Mouse (Mus musculus): ENCODE results near the gene Smyd4. TPM values are rescaled to one million over a fixed set of nuclear protein-coding genes. Genes with fewer than 3 reads are reported as not detected.

Gene Smyd4
- polyA plus RNA-seq, 1 experiment from 2014 or later = 16.9 TPM

GRCm38 (mm10) chr11:75403301-75404052 lies 55.2 kb downstream of the Smyd4 start:
- Histone ChIP-seq H3K4me3 (no peak overlapping the region), H3K4me2 (replicated peaks) (no peak overlapping the region), H3K9me3 (no peaks in the 10 kb centered on the region), H3K27ac (no peak overlapping the region), H3K9ac (no peak overlapping the region), H3K27me3 (no peaks in the 10 kb centered on the region), H3K4me1 (no peaks in the 10 kb centered on the region), H3K36me3 (peaks cover 22% of the 10 kb centered on the region)
- ATAC-seq (ENCODE audit: low FRiP score, low read depth) = no peak
- WGBS = 70% methylated on average over 6 of the region's 6 CpGs

- H3K27me3 ChIP-seq = no peaks in the 10 kb centered on the region
- no peak overlapping the region for H3K27ac ChIP-seq
- no peaks in the 10 kb centered on the region for H3K4me1 ChIP-seq
- no peak for ATAC-seq (ENCODE audit: low FRiP score, low read depth)
- no peaks in the 10 kb centered on the region for H3K9me3 ChIP-seq
- no peak overlapping the region for H3K4me3 ChIP-seq
- 85% methylated on average over 6 of the region's 6 CpGs for WGBS
- no peak overlapping the region for H3K9ac ChIP-seq
- H3K36me3 ChIP-seq = peaks cover 25% of the 10 kb centered on the region
- no peak overlapping the region for H3K4me2 ChIP-seq (replicated peaks)
Measured at GRCm38 (mm10) chr11:75404801-75405200, 56.6 kb downstream of the Smyd4 start.

- Histone ChIP-seq H3K36me3 (peaks cover 29% of the 10 kb centered on the region), H3K4me1 (no peaks in the 10 kb centered on the region), H3K27ac (no peak overlapping the region), H3K4me3 (no peak overlapping the region), H3K9me3 (no peaks in the 10 kb centered on the region), H3K4me2 (replicated peaks) (no peak overlapping the region), H3K27me3 (no peaks in the 10 kb centered on the region), H3K9ac (no peak overlapping the region)
- WGBS = 57% methylated on average over 4 of the region's 4 CpGs
- no peak for ATAC-seq (ENCODE audit: low FRiP score, low read depth)
Measured at GRCm38 (mm10) chr11:75406104-75406503, 57.9 kb downstream of the Smyd4 start.

DNA sequence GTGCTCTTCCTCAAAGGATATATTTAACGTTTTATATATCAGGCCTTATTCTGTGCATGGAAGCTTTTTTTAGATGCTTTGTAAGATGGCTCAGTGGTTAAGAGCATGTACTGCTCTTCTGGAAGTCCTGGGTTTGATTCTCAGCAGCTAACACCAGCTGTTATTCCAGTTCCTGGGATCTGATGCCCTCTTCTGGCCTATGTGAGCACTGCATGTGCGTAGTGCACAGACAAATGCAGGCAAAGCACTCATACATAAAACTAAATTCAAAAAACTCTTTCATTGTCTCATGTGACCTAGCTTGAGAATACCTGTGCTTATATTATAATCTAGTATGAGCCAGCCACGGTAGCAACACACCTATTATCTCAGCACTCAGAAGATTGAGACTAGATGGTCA lies 58.6 kb downstream of the Smyd4 start:
- ATAC-seq (ENCODE audit: low FRiP score, low read depth) = no peak
- no peak overlapping the region for H3K4me3 ChIP-seq
- no peaks in the 10 kb centered on the region for H3K9me3 ChIP-seq
- no peak overlapping the region for H3K27ac ChIP-seq
- H3K9ac ChIP-seq = no peak overlapping the region
- 43% methylated on average over 3 of the region's 3 CpGs for WGBS
- H3K4me1 ChIP-seq = no peaks in the 10 kb centered on the region
- H3K4me2 ChIP-seq (replicated peaks) = no peak overlapping the region
- peaks cover 33% of the 10 kb centered on the region for H3K36me3 ChIP-seq
- H3K27me3 ChIP-seq = no peaks in the 10 kb centered on the region

DNA sequence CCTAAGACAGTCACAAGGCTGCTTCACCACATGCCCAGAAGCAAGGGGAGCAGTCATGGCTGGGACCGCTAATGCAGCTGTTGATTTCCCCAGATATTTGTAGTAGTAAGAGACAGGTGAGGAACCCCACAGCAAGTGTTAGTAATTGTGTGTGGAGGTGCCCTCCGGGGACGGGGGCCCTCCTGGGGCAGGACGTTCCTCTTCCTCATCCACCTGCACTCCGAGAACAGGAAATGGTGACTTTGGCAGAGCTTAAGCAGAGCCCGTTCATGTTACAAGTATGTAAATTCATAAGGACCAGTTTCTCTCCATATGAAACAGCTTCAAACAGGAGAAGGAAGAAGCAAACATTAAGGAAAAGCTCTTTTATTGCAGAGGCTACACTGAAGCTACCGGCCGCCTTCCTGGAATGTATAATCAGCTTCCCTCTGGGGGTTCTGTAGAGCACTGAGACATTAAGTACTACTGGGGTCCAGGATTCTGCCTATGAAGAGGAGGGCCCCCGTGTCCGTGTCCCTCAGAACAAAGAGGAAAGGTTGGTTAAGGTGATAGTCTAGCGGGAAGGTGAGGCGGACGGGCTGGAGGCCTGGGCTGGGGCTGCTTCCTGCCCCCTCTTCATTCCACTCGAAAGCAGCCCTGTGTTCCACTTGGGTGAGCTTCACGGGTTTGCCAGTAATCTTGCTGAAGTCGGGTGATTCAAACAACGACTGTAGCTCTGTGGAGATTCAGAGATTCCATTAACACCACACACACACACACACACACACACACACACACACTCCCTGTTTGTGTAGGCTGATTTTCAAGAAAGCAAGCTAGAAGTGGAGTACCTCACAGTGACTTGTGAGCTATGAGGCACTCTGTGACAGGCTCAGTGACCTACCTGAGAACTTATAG lies 61.7 kb downstream of the Smyd4 start:
- no peak overlapping the region for H3K4me2 ChIP-seq (replicated peaks)
- H3K9ac ChIP-seq = no peak overlapping the region
- peaks cover 54% of the 10 kb centered on the region for H3K36me3 ChIP-seq
- 77% methylated on average over 17 of the region's 17 CpGs for WGBS
- no peaks in the 10 kb centered on the region for H3K4me1 ChIP-seq
- no peak overlapping the region for H3K4me3 ChIP-seq
- no peak for ATAC-seq (ENCODE audit: low FRiP score, low read depth)
- no peaks in the 10 kb centered on the region for H3K27me3 ChIP-seq
- no peaks in the 10 kb centered on the region for H3K9me3 ChIP-seq
- H3K27ac ChIP-seq = no peak overlapping the region

GRCm38 (mm10) chr11:75410591-75410990 lies 62.4 kb downstream of the Smyd4 start:
- H3K36me3 ChIP-seq = peaks cover 61% of the 10 kb centered on the region
- no peak for ATAC-seq (ENCODE audit: low FRiP score, low read depth)
- H3K4me2 ChIP-seq (replicated peaks) = no peak overlapping the region
- H3K9me3 ChIP-seq = no peaks in the 10 kb centered on the region
- WGBS = 90% methylated on average over 7 of the region's 7 CpGs
- H3K27me3 ChIP-seq = no peaks in the 10 kb centered on the region
- H3K4me1 ChIP-seq = no peaks in the 10 kb centered on the region; the same call in 1 of the 2 replicates
- H3K27ac ChIP-seq = no peak overlapping the region
- no peak overlapping the region for H3K9ac ChIP-seq
- H3K4me3 ChIP-seq = no peak overlapping the region

DNA sequence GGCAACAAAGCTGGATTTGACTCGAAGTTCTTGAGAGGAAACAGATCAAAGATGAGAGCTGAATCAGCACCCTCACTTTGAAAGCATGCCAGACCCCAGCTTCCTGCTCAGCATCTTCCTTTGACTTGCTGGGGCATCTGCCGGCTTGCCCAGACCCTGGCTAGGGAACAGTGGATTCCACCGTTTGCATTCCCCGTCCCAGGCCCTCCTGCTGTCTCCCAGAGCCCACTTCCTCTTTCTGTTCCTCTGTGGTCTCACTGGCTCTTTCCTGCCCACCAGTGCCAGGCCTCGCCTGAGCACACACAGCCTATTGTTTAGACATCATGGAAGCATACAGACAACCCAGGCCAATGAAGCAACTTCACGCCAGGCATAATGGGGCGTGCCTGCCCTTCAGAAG lies 66.9 kb downstream of the Smyd4 start:
- no peak overlapping the region for H3K4me3 ChIP-seq
- no peak for ATAC-seq (ENCODE audit: low FRiP score, low read depth)
- no peak overlapping the region for H3K9ac ChIP-seq
- WGBS = 60% methylated on average over 7 of the region's 7 CpGs
- no peaks in the 10 kb centered on the region for H3K9me3 ChIP-seq
- H3K27ac ChIP-seq = no peak overlapping the region
- peaks cover 72% of the 10 kb centered on the region for H3K36me3 ChIP-seq
- no peak overlapping the region for H3K4me2 ChIP-seq (replicated peaks)
- peaks cover 4% of the 10 kb centered on the region for H3K4me1 ChIP-seq
- no peaks in the 10 kb centered on the region for H3K27me3 ChIP-seq

DNA sequence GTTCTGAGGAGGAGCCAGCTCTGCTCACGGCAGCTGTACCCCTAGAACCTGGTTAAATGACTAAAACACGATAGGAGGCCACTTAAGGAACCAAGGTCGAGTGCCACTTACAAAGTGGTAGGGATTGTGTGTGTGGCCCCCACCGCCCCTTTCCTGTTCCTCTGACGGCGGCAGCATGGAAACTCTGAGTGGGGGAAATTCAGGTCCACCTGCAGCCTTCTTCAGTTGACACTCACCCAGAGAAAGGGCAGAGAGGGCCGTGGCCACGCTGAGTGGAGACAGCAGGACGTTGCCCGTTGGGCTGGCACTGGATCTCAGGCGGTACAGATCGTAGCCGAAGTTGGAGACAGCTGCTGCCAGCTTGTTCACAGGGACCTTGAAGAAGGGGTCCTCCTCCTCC lies 67.8 kb downstream of the Smyd4 start:
- Histone ChIP-seq H3K4me3 (no peak overlapping the region), H3K27me3 (no peaks in the 10 kb centered on the region), H3K36me3 (peaks cover 63% of the 10 kb centered on the region), H3K9me3 (no peaks in the 10 kb centered on the region), H3K9ac (no peak overlapping the region), H3K4me2 (replicated peaks) (no peak overlapping the region), H3K27ac (no peak overlapping the region), H3K4me1 (peaks cover 13% of the 10 kb centered on the region)
- 85% methylated on average over 13 of the region's 13 CpGs for WGBS
- no peak for ATAC-seq (ENCODE audit: low FRiP score, low read depth)

DNA sequence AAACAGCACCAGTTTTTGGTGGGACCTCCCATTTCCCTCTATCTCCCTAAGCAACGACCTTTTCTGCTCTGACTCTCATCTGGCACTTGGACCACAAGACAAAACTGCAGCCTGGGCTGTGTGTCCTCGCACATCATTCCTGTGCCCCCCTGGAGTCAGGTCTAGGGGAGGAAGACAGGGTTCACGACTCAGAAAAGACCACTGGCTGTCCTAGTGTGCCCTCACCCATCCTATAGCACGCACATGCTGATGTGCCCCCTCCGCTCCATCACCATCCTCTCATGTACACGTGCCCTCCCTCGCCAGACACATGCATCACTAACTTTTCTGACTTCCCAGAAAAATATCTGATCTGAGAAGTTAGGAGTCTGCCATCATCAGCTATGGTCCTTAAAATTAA lies 71.8 kb downstream of the Smyd4 start:
- no peak for ATAC-seq (ENCODE audit: low FRiP score, low read depth)
- H3K27ac ChIP-seq = no peak overlapping the region
- peaks cover 26% of the 10 kb centered on the region for H3K36me3 ChIP-seq
- H3K4me3 ChIP-seq = no peak overlapping the region
- no peaks in the 10 kb centered on the region for H3K27me3 ChIP-seq
- WGBS = 83% methylated on average over 7 of the region's 7 CpGs
- H3K4me1 ChIP-seq = peaks cover 29% of the 10 kb centered on the region
- H3K4me2 ChIP-seq (replicated peaks) = peak overlapping the region; percentile 80; the same call in 1 of the 2 replicates
- H3K9ac ChIP-seq = peak overlapping the region; percentile 65; the same call in 1 of the 2 replicates
- H3K9me3 ChIP-seq = no peaks in the 10 kb centered on the region

DNA sequence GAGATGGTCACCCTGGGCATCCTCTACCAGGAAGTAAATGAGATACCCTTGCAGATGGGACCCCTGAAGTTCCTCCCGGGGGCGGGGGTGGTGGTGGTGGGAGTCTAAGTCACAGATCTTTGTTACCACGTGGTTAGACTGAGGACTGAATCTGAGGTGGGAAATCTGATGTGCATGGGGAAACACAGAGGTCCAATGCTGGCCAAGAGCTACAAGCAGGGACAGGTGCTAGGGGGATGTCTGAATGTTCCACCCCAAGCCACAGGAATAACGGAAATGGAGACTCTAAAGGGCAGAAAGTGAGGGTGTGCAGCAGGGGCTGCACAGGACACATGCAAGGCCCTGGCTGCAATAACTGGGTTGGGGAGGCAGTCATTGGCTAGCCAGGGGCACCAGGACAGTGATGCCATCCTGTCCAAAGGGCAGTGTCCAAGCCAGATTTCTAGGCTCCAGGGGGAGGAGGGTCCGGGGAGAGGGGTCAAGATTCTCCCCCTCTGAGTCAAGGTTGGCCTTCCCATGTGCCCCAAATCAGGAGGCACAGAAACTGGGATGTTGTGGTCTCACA lies 72.7 kb downstream of the Smyd4 start:
- Histone ChIP-seq H3K4me1 (peaks cover 29% of the 10 kb centered on the region), H3K4me2 (replicated peaks) (peak overlapping the region; percentile 80), H3K27ac (peak overlapping the region; percentile 73; the same call in 1 of the 2 replicates), H3K4me3 (peak overlapping the region; percentile 52), H3K9me3 (no peaks in the 10 kb centered on the region), H3K27me3 (no peaks in the 10 kb centered on the region), H3K9ac (peak overlapping the region; percentile 65), H3K36me3 (peaks cover 18% of the 10 kb centered on the region)
- 39% methylated on average over 5 of the region's 5 CpGs for WGBS
- no peak for ATAC-seq (ENCODE audit: low FRiP score, low read depth)

GRCm38 (mm10) chr11:75421375-75422012 lies 73.3 kb downstream of the Smyd4 start:
- 18% methylated on average over 6 of the region's 6 CpGs for WGBS
- Histone ChIP-seq H3K4me2 (replicated peaks) (peak overlapping the region; percentile 80), H3K4me1 (peaks cover 29% of the 10 kb centered on the region), H3K4me3 (peak overlapping the region; percentile 52), H3K9ac (peak overlapping the region; percentile 65), H3K27me3 (no peaks in the 10 kb centered on the region), H3K27ac (peak overlapping the region; percentile 73), H3K36me3 (peaks cover 12% of the 10 kb centered on the region), H3K9me3 (no peaks in the 10 kb centered on the region)
- peak; percentile 68; the same call in 1 of the 2 replicates for ATAC-seq (ENCODE audit: low FRiP score, low read depth)
